Mouse (Mus musculus): ENCODE data around the gene Cyp2d10.

Gene Cyp2d10

DNA sequence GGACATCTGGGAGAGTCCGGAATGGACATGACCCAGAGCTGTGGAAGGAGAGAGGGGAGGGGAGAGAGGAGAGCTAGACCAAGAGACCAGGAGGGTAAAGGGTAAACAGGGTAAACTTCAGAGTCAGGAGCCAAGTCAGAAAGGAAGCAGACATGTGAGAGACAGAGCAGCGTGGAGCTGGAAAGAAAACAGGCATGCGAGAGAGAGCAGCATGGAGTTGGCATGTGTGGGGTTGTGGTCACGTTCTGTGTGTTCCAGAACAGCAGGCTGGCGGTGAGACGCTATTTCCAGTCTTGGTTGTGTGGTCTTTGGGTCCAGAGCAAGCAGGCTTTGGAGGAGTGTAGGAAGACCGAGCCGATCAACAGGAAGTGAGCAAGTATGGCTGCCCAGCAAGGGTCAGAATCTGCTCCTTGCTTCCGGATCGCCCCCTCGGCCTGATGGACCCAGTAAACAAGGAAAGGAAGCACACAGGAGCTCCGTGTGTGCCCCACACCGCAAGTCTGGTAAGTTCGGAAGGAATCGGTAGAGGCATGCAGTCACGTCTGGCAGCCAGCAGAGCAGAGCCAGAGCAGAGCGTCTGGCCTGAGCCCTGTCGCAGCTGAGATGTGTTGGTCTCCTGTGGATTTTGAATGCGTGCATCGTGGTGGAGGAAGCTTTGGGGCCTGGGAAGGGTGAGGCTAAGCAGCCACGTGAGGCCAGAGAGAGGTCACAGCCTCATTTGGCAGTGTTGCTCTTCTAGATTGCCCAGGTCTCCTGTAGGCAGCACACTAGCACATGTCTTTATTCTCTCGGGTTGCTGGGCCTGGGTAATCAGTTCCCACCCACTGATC lies 48.3 kb downstream of the Cyp2d10 start:
- DNase-seq (ENCODE audit: low read depth) = no peak

DNA sequence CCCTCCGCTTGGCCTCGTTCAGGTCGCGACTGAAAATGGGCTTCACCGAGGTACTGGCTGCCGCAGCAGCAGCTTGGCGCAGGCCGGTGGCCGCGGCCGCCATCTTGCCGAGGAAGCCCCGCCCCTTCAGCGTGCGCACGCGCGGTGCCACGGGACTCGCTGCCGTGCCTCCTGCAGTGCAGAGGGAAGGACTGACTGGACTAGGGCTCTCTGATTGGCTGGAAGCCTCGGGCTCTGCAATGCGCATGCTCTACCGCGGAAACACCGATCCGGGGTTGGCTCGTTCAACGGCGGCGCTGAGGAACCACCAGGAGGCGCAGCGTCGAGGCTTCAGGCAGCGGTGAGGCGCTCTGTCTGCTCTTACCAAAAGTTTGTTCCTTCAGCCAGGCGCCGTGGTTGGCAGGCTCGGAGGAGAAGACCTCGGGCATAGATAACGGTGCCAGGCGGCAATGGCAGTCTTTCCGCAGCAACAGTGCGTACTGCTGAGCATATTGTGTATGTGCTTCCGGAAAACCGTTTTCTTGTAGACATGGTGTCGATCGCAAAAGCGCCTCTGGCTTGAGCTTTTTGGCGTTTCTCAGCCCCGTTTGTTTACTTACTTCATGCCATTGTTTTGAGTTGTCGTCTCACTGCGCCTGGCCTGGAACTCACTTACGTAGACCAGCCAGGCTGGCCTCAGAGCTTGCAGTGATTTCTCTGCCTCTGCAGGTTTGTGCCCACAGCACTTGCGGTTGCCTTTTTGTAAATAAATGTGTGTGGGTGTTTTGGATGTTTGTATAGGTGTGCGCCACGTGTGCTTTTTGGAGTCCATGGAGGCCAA lies 52.7 kb downstream of the Cyp2d10 start, which contains the start of gene Ndufa6:
Gene Ndufa6, minus strand, starts transcription at position 197 of the 820 bp plus-strand sequence.
- peak; percentile 93 for DNase-seq (ENCODE audit: low read depth)

DNA sequence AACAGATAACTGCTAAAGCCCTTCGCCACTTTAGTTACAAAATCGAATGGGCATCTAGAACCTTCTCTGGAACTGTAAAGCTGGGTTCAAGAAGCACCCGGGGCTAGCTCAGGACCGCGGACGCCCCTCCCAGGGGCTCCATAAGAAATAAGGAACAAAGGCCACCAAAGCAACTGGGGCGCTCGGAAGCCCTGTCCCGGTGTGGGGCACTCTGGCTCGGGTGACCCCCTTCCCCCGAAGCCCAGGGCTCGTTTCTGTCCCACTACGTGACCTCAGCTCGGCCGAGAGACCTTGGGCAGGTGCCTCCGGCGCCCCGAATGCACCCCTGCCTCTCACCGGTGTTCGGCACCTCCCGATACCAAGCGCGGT lies 53.3 kb downstream of the Cyp2d10 start:
- DNase-seq (ENCODE audit: low read depth) = no peak

DNA sequence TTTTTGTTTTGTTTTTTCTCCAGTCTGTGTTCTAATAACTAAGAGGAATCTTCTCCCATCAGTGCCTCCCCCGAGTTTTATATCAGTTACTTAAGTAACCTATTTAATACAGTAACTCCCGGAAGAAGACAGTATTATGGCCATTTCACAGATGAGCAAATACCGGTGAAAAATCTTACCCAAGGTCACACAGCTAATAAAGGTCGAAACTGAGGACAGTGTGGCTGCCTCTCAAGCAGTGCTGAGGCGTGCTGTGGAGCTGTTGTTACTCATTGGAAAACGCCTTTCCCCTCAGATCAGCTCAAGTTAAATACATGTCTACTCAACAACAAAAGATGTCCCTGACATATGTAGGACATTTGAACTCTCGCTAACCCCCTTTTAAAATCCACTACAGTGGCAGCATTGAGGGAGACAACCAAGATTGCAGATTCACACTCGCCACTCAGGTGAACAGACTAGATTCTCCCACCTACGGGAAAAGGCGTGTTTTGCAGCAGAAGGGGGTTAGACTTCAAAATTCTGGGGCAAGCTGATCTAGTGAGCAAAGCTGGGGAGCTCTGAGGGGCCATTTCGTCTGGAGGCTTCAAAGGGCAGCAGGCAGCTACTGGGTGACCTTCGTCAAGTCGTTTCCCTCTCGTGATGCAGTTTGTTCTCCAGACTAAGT lies 53.8 kb downstream of the Cyp2d10 start:
- no peak for DNase-seq (ENCODE audit: low read depth)

Data from c-Kit-positive CD71-negative TER-119-negative erythroid progenitor cells, embryonic 14.5 days (primary cell).